Mouse (Mus musculus) liver, adult 2 months (tissue): ENCODE data around the gene Ywhaq.

Experiments
- CTCF ChIP-seq: fragments of 200-500 bp; IDR thresholded peaks from 2 replicates; pipeline ENCODE4 v1.5.1; 2011; ENCODE audit warnings: low read depth, low read length, control low read depth
- POLR2A ChIP-seq: fragments of 200-500 bp; IDR thresholded peaks from 2 replicates; pipeline ENCODE4 v1.6.1; 2011; ENCODE audit warnings: low read length, control low read depth; ENCODE audit not compliant: insufficient read depth; ENCODE audit errors: extremely low read depth

GRCm38 (mm10) chr12:21438750-21439394 is 21.4 kb upstream of the Ywhaq start:
- TF ChIP-seq CTCF (no peak), POLR2A (no peak)
